Mouse (Mus musculus): ENCODE data around the gene Smoc1.
A peak's percentile ranks its signal among the peaks of the same experiment; 100 is the strongest.

The Smoc1 gene

GRCm38 (mm10) chr12:81026277-81026994, at the start of gene Smoc1:
TSS of gene Smoc1 (plus strand) at chr12:81026808.
- DNase-seq, result peak; percentile 96

GRCm38 (mm10) chr12:80982326-80982725, 44.3 kb upstream of the Smoc1 start:
- peak; percentile 88 for DNase-seq

DNA sequence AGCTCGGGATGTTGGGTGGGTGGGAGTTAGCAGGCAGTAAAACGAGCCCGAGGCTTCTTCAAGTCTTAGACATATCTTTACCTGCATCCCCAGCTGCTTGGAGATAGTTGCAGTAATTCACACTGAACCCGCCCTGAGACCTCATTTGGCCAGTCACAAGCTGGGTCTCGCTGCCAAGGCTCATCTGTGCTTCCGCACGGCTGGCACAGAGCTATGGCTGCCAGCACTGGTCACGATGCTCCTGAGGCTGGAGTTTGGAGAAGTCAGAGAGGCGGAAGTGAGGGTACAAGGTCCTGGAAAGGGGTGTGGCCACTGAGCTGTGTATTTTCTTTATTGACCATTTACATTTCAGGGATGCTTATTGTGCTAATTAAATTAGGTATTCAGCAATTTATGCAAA, 42.9 kb upstream of the Smoc1 start:
- peak; percentile 81 for DNase-seq

DNA sequence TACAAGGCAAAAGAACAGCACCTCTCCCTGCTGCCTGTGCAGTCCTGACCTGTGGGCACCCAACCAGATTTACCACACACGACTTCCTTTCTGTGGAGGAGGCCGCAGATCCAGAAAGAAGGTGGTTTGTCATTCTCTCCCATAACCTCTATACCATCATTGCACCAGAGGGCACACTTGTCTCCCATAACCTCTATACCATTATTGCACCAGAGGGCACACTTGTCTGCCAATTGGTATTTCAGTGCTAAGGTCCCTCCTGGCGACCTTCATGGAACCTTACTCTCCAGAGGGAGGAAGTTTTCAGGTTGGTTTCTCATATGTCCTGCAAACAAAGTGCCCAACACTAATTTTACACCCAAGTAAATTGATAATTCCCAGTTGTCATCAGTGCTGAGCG, 40.0 kb upstream of the Smoc1 start:
- DNase-seq, result peak; percentile 48

GRCm38 (mm10) chr12:80988286-80988685, 38.3 kb upstream of the Smoc1 start:
- peak; percentile 70 for DNase-seq

- DNase-seq, result peak; percentile 72
Measured at GRCm38 (mm10) chr12:80990901-80991445, 35.6 kb upstream of the Smoc1 start.

DNA sequence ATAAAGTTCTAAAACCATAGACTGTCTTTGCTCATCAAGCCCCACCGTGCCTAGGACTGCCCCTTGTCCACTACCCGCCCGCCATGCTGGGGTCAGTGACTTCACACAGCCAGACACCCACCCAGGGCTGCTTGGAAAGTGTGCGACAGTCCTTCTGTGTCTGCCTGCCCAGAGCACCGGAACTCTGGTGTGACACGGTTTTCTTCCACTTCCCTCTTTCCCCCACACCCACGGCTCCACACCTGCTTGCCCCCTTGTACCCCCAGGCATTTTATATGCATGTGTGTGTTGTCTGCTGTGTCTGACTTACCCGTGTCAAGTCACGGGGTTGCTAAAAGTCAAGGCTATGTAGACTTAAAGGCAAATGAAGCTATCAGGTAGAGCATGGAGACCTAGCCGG, 34.8 kb upstream of the Smoc1 start:
- DNase-seq, result peak; percentile 58

GRCm38 (mm10) chr12:80992540-80993122, 34.0 kb upstream of the Smoc1 start:
- DNase-seq, result peak; percentile 86

- DNase-seq, result peak; percentile 31
Measured at GRCm38 (mm10) chr12:80993773-80994172, 32.8 kb upstream of the Smoc1 start.

- DNase-seq, result peak; percentile 50
Measured at GRCm38 (mm10) chr12:80995326-80995725, 31.3 kb upstream of the Smoc1 start.

DNA sequence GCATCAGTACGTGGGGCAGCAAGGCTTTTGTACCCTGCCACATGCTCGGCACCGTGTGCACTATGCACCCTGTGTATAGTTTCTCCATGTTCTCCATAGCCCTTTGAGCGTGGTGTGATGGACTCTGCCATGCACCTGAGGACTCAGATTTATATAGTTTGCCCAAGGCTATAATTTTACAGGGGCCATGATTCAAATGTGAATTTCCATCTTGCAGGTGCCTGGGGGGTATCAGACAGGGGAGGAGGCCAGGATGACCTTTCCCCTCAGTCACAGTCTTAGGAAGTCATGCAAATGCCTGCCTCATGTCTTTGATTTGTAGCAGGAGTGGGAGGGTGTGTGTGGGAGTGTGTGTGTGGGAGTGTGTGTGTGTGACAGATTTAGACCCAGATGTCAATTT, 29.0 kb upstream of the Smoc1 start:
- DNase-seq, result peak; percentile 46

DNA sequence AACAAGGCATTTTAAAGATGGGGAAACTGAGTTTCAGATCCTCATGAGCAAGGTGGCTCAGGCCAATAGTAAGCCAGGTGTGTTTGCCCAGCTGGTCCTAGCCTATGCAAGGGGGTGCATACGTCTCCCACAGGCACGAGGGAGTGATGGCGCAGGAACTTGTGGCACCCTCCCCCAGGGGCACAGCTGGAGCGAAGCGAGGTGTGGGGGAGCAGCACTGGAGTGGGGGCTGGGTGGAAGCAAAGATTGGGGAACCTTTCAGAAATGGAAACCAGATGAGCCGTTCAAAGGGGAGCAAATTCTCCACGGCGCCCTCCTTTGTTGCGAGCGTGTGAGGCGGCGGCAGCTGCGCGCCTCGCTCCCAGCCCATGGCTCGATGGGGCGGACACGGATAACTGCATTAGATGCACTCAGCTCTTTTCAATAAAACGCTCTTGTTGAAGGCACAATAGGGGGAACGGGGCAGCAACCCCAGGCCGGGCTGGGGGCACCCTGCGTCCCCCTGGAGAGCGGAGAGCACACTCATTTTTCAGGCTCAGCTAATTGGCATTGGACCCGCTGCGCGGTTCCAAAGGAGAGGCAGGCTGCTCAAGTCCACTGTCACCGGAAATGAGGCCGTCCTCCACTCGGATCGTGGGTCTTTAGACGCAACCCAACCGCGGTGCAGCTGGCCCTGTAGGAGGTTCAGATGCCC, 27.9 kb upstream of the Smoc1 start:
- DNase-seq, result peak; percentile 72

DNA sequence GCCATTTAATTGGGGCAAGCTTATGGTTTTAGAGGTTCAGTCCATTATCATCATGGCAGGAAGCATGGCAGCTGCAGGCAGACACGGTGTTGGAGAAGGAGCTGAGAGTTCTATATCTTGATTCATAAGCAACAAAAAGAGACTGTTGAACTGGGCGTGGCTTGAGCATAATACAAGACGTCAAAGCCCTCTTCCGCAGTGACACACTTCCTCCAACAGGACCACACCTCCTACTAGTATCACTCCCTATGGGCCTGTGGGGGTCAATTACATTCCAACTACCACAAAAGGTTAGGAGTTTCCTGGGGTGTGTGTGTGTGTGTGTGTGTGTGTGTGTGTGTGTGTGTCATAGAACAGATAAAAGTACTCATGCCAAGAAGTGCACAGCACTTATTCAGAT, 25.7 kb upstream of the Smoc1 start:
- peak; percentile 29 for DNase-seq

DNA sequence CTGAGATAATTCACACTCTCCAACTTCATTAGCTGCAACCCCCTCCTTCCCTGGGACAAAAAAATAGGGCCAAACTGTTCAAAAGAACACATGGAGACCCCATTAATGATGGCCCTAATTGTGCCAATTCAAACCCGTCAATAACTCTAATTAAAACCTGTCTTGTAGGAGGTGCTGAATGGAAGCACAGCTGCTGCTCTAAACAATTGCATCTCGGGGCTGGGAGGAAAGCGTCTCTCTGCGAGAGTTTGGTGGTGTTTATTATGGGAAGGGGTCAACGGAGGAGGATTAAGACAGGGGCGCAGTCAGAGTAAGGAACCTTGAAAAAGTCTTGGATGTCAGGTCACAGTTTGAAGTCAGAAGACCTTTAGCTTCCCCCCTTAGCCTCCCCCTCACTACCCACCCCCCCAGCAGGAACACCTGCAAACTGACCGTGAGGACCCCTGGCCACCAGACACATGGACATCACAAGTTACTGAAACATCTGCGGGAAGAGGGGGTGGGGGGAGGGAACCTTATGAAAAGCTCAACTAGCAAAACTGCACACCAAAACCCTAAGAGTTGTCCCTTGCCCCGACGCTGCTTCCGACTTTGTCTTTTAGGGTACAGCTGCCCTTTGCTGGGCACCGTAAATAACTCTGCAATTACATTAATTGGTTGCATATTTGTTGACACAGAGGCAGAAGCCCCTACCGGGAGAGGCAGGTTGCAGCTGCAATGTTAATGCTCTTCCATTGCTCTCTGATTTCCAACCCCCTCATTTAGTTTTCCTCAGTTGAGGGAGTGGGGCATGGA, 23.6 kb upstream of the Smoc1 start:
- DNase-seq, result peak; percentile 24

- peak; percentile 85 for DNase-seq
Measured at GRCm38 (mm10) chr12:81009813-81010212, 16.8 kb upstream of the Smoc1 start.

GRCm38 (mm10) chr12:81011994-81012393, 14.6 kb upstream of the Smoc1 start:
- DNase-seq, result no peak

GRCm38 (mm10) chr12:81013496-81013895, 13.1 kb upstream of the Smoc1 start:
- no peak for DNase-seq

DNA sequence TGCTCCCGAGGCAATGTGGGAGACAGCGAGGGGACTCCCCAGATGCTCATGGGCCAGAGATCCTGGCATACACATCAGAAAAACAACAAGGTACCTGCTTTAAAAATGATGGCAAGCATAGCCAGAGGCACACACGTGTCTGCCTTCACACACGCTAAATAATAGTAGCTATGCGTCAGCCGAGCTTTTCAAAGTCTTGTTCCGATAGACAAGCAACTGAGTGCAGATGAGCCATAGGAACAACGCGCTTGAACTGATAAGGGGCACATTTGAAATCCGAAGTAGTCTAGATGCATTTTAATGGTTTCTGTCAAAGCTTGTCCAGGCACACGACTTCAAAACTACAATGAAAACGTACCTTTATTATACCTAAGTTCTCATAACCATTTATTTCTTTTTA, 9.0 kb upstream of the Smoc1 start:
- DNase-seq, result no peak

DNA sequence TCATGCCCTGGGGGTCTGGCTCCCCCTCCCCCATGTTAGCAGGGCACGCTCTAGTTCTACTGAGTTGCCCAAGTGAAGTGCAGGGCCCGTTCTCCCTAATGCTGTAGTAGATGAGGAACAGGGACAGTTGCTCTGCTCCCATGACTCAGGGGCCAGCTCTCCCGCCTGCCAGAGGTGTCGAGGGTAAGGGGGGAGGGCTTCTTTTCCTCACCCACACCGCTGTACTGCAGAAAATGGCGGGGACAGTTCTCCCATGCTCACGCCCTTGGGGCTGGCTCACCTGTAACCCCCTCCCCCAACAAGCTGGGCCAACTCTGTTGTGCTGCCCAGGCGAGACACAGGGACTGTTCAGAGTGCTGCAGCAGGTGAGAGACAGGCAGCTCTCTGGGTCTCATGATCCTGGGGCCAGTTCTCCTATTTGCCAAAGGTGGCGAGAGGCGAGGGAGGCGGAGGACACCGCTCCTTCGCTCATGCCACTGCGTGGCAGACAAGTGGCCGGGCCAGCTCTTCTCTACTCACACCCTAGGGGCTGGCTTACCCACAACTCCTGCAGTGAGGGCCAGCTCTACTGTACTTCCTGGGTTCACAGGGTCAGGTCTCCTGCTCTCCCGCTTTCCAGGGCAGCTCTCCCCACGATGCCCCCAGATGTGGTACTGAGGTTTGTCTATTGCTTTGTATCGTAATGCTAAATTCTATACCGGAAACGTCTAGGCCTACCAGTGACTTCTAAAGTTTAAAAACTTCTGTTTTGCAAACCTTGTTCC, 7.9 kb upstream of the Smoc1 start:
- DNase-seq, result no peak

GRCm38 (mm10) chr12:81019280-81019935, 7.2 kb upstream of the Smoc1 start:
- DNase-seq, result no peak

DNA sequence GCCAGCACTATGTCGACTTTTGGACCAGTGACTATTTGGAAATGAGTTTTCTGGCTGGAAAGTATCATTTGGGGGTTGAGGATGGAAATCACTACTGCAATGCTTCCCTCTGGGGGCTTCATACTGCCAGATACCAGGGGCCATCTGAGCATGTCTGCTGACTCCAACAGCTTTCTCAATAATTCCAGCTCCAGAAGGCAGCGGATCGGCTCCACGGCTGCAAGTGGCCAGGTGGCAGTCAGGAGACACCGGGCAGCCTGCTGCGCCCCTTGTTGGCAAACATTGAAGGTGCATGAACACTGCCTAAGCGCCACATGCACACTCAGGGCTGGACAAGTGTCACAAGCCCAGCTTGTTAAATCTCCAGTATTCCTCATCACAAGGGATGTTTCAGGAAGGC, 2.2 kb upstream of the Smoc1 start:
- DNase-seq, result peak; percentile 90

DNA sequence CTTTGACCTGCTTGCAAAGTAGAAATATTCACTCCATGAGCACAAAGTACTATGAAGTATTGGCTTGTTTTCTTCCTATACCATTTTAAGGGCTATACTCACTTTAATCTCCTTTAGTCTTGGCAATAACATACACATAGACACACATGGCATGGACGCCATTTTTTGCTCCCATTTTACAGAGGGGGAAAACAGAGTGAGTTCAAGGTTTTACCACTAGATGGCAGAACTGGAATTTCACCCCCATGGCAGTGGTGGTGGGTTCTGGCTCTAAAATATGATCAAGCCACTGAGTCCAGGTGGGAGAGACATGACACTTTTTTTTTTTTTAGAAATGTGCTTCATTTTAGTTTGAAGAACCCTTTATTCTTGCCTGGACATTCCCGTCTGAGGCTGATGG, 1.6 kb upstream of the Smoc1 start:
- no peak for DNase-seq

All from heart, adult 11 months (tissue).